Mouse (Mus musculus) small intestine, adult 2 months (tissue): ENCODE measurements around the gene Tnfrsf1b. TPM values are rescaled to one million over a fixed set of nuclear protein-coding genes. Genes with fewer than 3 reads are reported as not detected.

Experiments used
- H3K27ac ChIP-seq: fragments of 200-500 bp; 2 replicates; pipeline ENCODE4 v1.5.1; 2012; ENCODE audit warnings: low read depth, low read length, control low read depth, inconsistent platforms; ENCODE audit not compliant: insufficient read depth
- H3K27me3 ChIP-seq: fragments of 200-500 bp; 2 replicates; pipeline ENCODE4 v1.6.1; 2012; ENCODE audit warnings: mild to moderate bottlenecking, moderate library complexity, low read length, inconsistent platforms; ENCODE audit not compliant: control insufficient read depth, insufficient read depth
- H3K36me3 ChIP-seq: fragments of 200-500 bp; 2 replicates; pipeline ENCODE4 v1.6.1; 2012; ENCODE audit warnings: mild to moderate bottlenecking, low read length, control low read depth, inconsistent platforms; ENCODE audit not compliant: control insufficient read depth, insufficient read depth
- H3K4me1 ChIP-seq: fragments of 200-500 bp; 2 replicates; pipeline ENCODE4 v1.6.1; 2012; ENCODE audit warnings: low read length, inconsistent platforms, mixed read lengths; ENCODE audit not compliant: control insufficient read depth, insufficient read depth, insufficient read length
- H3K4me3 ChIP-seq: fragments of 200-500 bp; 2 replicates; pipeline ENCODE4 v1.5.1; 2012; ENCODE audit warnings: low read depth, mild to moderate bottlenecking, control low read depth, inconsistent platforms, low read length, moderate library complexity
- CTCF ChIP-seq: fragments of 200-500 bp; IDR thresholded peaks from 2 replicates; pipeline ENCODE4 v1.5.1; 2012; ENCODE audit warnings: low read depth, mild to moderate bottlenecking, control low read depth, inconsistent platforms, low read length, moderate library complexity, mixed read lengths; ENCODE audit not compliant: insufficient replicate concordance, insufficient read length; ENCODE audit errors: extremely low read depth
- POLR2A ChIP-seq: fragments of 200-500 bp; IDR thresholded peaks from 2 replicates; pipeline ENCODE4 v1.6.1; 2012; ENCODE audit warnings: low read depth, mild to moderate bottlenecking, control low read depth, inconsistent platforms, low read length, moderate library complexity
- WGBS: fragments of 180-500 bp; shearing (Covaris S2); methylation state at CpG from one replicate; pipeline ENCODE4 v1.1.7; 2018; 5-methylcytosine and 5-hydroxymethylcytosine counted together
- polyA plus RNA-seq: library from polyadenylated mRNA; depleted of rRNA; stranded (reverse); fragments of >200 nt; gene quantifications from 2 replicates; pipeline ENCODE4 v1.2.3, GENCODE M21; 2012

The Tnfrsf1b gene
- polyA plus RNA-seq, 1 experiment: 13.5 TPM

DNA sequence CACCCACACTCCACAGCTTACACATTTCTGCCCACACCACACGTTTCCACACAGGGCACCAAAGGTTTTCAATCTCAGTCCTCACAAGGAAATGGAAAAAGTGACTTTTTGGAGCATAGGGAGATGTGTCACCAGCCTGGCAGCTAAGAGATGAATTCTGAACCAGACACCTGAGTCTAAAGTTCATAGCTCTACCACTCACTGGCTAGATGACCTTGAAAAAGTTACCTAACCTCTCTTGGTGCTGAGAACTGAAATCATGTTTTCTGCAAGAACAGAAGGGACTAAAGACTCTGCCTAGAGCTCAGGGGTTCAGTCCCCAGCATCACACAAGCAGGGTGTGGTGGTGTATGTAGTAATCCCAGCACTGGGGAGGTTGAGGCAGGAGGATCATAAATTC lies 26.7 kb downstream of the Tnfrsf1b start:
- Histone ChIP-seq H3K4me3 (no peak overlapping the region), H3K27ac (no peak overlapping the region)

GRCm38 (mm10) chr4:145219240-145219985 lies 27.3 kb downstream of the Tnfrsf1b start:
- TF ChIP-seq POLR2A (no peak), CTCF (peak; percentile 68; the same call in 1 of the 2 replicates)
- Histone ChIP-seq H3K36me3 (peaks cover 31% of the 10 kb centered on the region), H3K27ac (no peak overlapping the region), H3K4me3 (no peak overlapping the region), H3K4me1 (no peaks in the 10 kb centered on the region; the same call in 1 of the 2 replicates), H3K27me3 (no peaks in the 10 kb centered on the region)
- 66% methylated on average over 15 of the region's 15 CpGs for WGBS

More for the DNA sequence above, 26.7 kb downstream of the Tnfrsf1b start:
- WGBS: 81% methylated on average over 1 of the region's 1 CpGs
- peaks cover 32% of the 10 kb centered on the region for H3K36me3 ChIP-seq
- no peak for TF ChIP-seq CTCF
- no peak for TF ChIP-seq POLR2A
- no peaks in the 10 kb centered on the region for H3K4me1 ChIP-seq
- H3K27me3 ChIP-seq: no peaks in the 10 kb centered on the region

DNA sequence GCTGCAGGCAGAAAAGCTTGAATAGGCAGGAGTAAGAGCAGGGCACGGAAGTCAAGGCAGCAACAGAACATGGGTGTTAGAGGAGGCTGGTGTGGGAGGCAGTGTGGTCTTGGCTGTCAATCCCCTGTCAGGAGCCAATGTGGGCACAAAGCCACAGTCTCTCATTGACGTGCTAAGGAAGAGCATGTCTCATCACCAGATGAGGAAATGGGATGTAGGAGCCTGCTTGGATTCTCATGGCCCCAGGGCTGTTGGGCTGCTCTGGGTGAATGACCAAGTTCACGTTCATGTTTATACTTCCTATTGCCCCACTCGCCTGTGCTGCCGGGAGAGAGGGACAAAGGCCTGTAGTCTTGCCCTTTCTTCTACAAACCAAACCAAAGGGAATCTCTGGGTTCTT lies 28.8 kb downstream of the Tnfrsf1b start:
- no peak overlapping the region for H3K27ac ChIP-seq
- no peaks in the 10 kb centered on the region; the same call in 1 of the 2 replicates for H3K4me1 ChIP-seq
- 81% methylated on average over 5 of the region's 5 CpGs for WGBS
- TF ChIP-seq POLR2A (no peak), CTCF (no peak)
- no peak overlapping the region for H3K4me3 ChIP-seq
- peaks cover 20% of the 10 kb centered on the region for H3K36me3 ChIP-seq
- H3K27me3 ChIP-seq: no peaks in the 10 kb centered on the region

- H3K4me3 ChIP-seq: no peak overlapping the region
- no peaks in the 10 kb centered on the region for H3K27me3 ChIP-seq
- H3K4me1 ChIP-seq: no peaks in the 10 kb centered on the region; the same call in 1 of the 2 replicates
- no peak overlapping the region for H3K27ac ChIP-seq
- H3K36me3 ChIP-seq: peaks cover 19% of the 10 kb centered on the region
- no peak for TF ChIP-seq CTCF
- no peak for TF ChIP-seq POLR2A
- 86% methylated on average over 6 of the region's 6 CpGs for WGBS
Observed at GRCm38 (mm10) chr4:145217046-145217445, 29.6 kb downstream of the Tnfrsf1b start.

DNA sequence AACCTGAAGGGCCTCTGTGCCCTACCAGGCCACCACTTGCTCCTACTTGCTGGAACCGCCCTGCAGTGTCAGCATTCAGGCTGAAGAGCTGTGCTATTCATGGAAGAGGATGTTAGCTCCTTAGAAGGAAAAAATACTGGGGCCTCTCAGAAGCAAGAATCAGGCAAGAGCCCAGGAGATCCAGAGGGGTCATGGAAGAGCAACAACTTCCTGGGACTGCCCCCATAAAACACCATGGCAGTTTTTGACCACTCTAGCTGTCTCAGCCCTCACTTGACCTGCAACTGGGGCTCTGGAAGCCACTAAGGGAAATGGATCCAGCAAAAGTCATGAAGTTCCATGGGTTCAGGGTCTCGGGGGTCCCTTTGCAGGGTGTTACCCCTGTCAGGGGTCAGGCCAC lies 31.3 kb downstream of the Tnfrsf1b start:
- Histone ChIP-seq H3K27me3 (no peaks in the 10 kb centered on the region), H3K36me3 (peaks cover 19% of the 10 kb centered on the region), H3K27ac (peak overlapping the region; percentile 47; the same call in 1 of the 2 replicates), H3K4me3 (no peak overlapping the region), H3K4me1 (no peaks in the 10 kb centered on the region; the same call in 1 of the 2 replicates)
- no peak for TF ChIP-seq CTCF
- TF ChIP-seq POLR2A: no peak
- WGBS: 80% methylated on average over 2 of the region's 2 CpGs

- Histone ChIP-seq H3K27ac (peak overlapping the region; percentile 47; the same call in 1 of the 2 replicates), H3K36me3 (peaks cover 18% of the 10 kb centered on the region), H3K27me3 (no peaks in the 10 kb centered on the region), H3K4me3 (no peak overlapping the region), H3K4me1 (no peaks in the 10 kb centered on the region; the same call in 1 of the 2 replicates)
- TF ChIP-seq CTCF (0 out of 2 replicates have a peak, but pooled peaks have one; percentile 3), POLR2A (no peak)
- WGBS: 55% methylated on average over 6 of the region's 6 CpGs
Observed at GRCm38 (mm10) chr4:145214786-145215174, 31.9 kb downstream of the Tnfrsf1b start.

GRCm38 (mm10) chr4:145213999-145214785 lies 32.5 kb downstream of the Tnfrsf1b start:
- 36% methylated on average over 8 of the region's 8 CpGs for WGBS
- TF ChIP-seq POLR2A: no peak
- peak; percentile 95 for TF ChIP-seq CTCF
- Histone ChIP-seq H3K36me3 (peaks cover 12% of the 10 kb centered on the region), H3K27me3 (no peaks in the 10 kb centered on the region), H3K4me3 (no peak overlapping the region), H3K4me1 (no peaks in the 10 kb centered on the region; the same call in 1 of the 2 replicates), H3K27ac (no peak overlapping the region)
